7 mouse cellular contexts compared by ENCODE assay signal in genomic region chr11:3149471-3149870, GRCm38 (mm10). TPM values are rescaled to one million over a fixed set of nuclear protein-coding genes. Genes with fewer than 3 reads are reported as not detected.
DNase-seq lines count a peak whose midpoint lies in the region; ATAC-seq and TF ChIP-seq lines count a peak whose summit lies in the region.
"Not testable (repeated sequence)": the region's sequence is repeated elsewhere in the genome, so short reads cannot be mapped to it uniquely, and the experiment has no call there.

No protein-coding gene starts in this region.

- not testable (repeated sequence) for TF ChIP-seq CTCF in heart, postnatal 0 days (IDR thresholded peaks at IDR 0.05; ENCODE audit: low read depth); liver, postnatal 0 days (IDR thresholded peaks at IDR 0.05; ENCODE audit: low read depth); lung, postnatal 0 days (IDR thresholded peaks at IDR 0.05)

- H3K4me1 ChIP-seq in heart, embryonic 10.5 days; heart, postnatal 0 days (ENCODE audit: control insufficient read depth, insufficient read depth); liver, postnatal 0 days (ENCODE audit: insufficient read depth); lung, postnatal 0 days (ENCODE audit: insufficient read depth, low read depth, low read length); stomach, embryonic 16.5 days (ENCODE audit: control insufficient read depth, insufficient read depth, low read length): not testable (repeated sequence)

- peaks cover 16% of the 10 kb centered on the region for H3K9me3 ChIP-seq in heart, embryonic 10.5 days
- H3K9me3 ChIP-seq in heart, postnatal 0 days (replicated peaks; ENCODE audit: control insufficient read depth, low read length); liver, postnatal 0 days (ENCODE audit: low read length); lung, postnatal 0 days (ENCODE audit: low read length); stomach, embryonic 16.5 days (replicated peaks; ENCODE audit: control insufficient read depth, low read length): not testable (repeated sequence)

- not testable (repeated sequence) for H3K27me3 ChIP-seq in heart, embryonic 10.5 days (ENCODE audit: insufficient read depth, poor library complexity, severe bottlenecking); heart, postnatal 0 days (ENCODE audit: control insufficient read depth, insufficient read depth, low read length); liver, postnatal 0 days (ENCODE audit: insufficient read depth, low read length); lung, postnatal 0 days (replicated peaks; ENCODE audit: insufficient read depth, low read length); stomach, embryonic 16.5 days (ENCODE audit: control insufficient read depth, insufficient read depth, low read length)

- not testable (repeated sequence) for H3K27ac ChIP-seq in heart, embryonic 10.5 days; liver, postnatal 0 days (ENCODE audit: low read depth); lung, postnatal 0 days (ENCODE audit: low read length); stomach, embryonic 16.5 days (ENCODE audit: low read length)
- H3K27ac ChIP-seq in heart, postnatal 0 days (ENCODE audit: low read depth) = peak overlapping the region; percentile 74

- H3K36me3 ChIP-seq in heart, embryonic 10.5 days = peaks cover 16% of the 10 kb centered on the region
- H3K36me3 ChIP-seq in heart, postnatal 0 days (replicated peaks; ENCODE audit: control insufficient read depth, insufficient read depth, low read length); liver, postnatal 0 days (replicated peaks; ENCODE audit: insufficient read depth, low read length); lung, postnatal 0 days (ENCODE audit: insufficient read depth, low read length); stomach, embryonic 16.5 days (ENCODE audit: control insufficient read depth, insufficient read depth, low read length): not testable (repeated sequence)

- not testable (repeated sequence) for TF ChIP-seq EP300 in heart, postnatal 0 days (IDR thresholded peaks at IDR 0.05; ENCODE audit: low read depth); liver, postnatal 0 days (IDR thresholded peaks at IDR 0.05; ENCODE audit: low read depth); lung, postnatal 0 days (IDR thresholded peaks at IDR 0.05)

- ATAC-seq in heart, postnatal 0 days (ENCODE audit: insufficient read depth, low read depth) = not testable (repeated sequence)
- ATAC-seq in liver, postnatal 0 days = peak; percentile 5; the same call in 1 of the 2 replicates
- peak; percentile 5; the same call in 1 of the 2 replicates for ATAC-seq in lung, postnatal 0 days
- 0 out of 2 replicates have a peak, but pooled peaks have one; percentile 3 for ATAC-seq in monocyte, adult 5-6 weeks (replicated peaks; ENCODE audit: insufficient number of reproducible peaks, low FRiP score, low TSS enrichment, poor library complexity, severe bottlenecking)
- ATAC-seq in stomach, embryonic 16.5 days (ENCODE audit: insufficient read depth, low FRiP score) = peak; percentile 8; the same call in 1 of the 2 replicates

- H3K9ac ChIP-seq in heart, postnatal 0 days (replicated peaks; ENCODE audit: low read depth, low read length); liver, postnatal 0 days (replicated peaks); lung, postnatal 0 days (replicated peaks; ENCODE audit: low read depth); stomach, embryonic 16.5 days (ENCODE audit: low read length): not testable (repeated sequence)

- not testable (repeated sequence) for H3K4me3 ChIP-seq in heart, embryonic 10.5 days; heart, postnatal 0 days (ENCODE audit: low read depth, low read length); liver, postnatal 0 days (ENCODE audit: low read depth, low read length); lung, postnatal 0 days (ENCODE audit: low read depth, low read length); stomach, embryonic 16.5 days (replicated peaks; ENCODE audit: low read length)

- not testable (repeated sequence) for H3K4me2 ChIP-seq in heart, postnatal 0 days (ENCODE audit: low read depth, low read length); liver, postnatal 0 days (ENCODE audit: low read depth, low read length); lung, postnatal 0 days (replicated peaks; ENCODE audit: low read depth, low read length); stomach, embryonic 16.5 days (ENCODE audit: low read depth, low read length)

- 84% methylated on average over 4 of the region's 4 CpGs for WGBS in heart, embryonic 10.5 days
- WGBS in heart, postnatal 0 days = 77% methylated on average over 4 of the region's 4 CpGs
- WGBS in liver, postnatal 0 days (ENCODE audit: insufficient replicate concordance) = 95% methylated on average over 4 of the region's 4 CpGs
- 85% methylated on average over 4 of the region's 4 CpGs for WGBS in lung, postnatal 0 days
- WGBS in stomach, embryonic 16.5 days = 86% methylated on average over 4 of the region's 4 CpGs

- peak; percentile 13 for DNase-seq in heart, embryonic 10.5 days (ENCODE audit: low spot score)
- not testable (repeated sequence) for DNase-seq in heart, postnatal 0 days (ENCODE audit: low spot score); liver, postnatal 0 days; lung, postnatal 0 days (ENCODE audit: low spot score)
- peak; percentile 27 for DNase-seq in kidney, postnatal 10 days

RNA-seq across cellular contexts. Expression of gene Sfi1, which starts 43.8 kb away (rescaled TPM):
- polyA plus RNA-seq in heart, embryonic 10.5 days (2016; fragmentation: Nextera tagmentation; extraction: Ambion mirVana) = 10.3 and 11.7 TPM in 2 replicates
- 7.1 and 13.2 TPM in 2 replicates for total RNA-seq in heart, postnatal 0 days (2014; rRNA removed; ENCODE audit: low replicate concordance)
- 5.3 and 5.4 TPM in 2 replicates for polyA plus RNA-seq in heart, postnatal 0 days (2015; fragmentation: Nextera tagmentation; extraction: Ambion mirVana)
- 2.3 and 3.1 TPM in 2 replicates for polyA plus RNA-seq in liver, postnatal 0 days (2015; fragmentation: Nextera tagmentation; extraction: Ambion mirVana)
- polyA plus RNA-seq in lung, postnatal 0 days (2015; fragmentation: Nextera tagmentation; extraction: Ambion mirVana) = 7.9 and 8.3 TPM in 2 replicates
- total RNA-seq in monocyte, adult 5-6 weeks (2017) = 30.9 to 63.3 TPM (median 32.0 TPM) in 3 replicates
- polyA plus RNA-seq in stomach, embryonic 16.5 days (2015; fragmentation: Nextera tagmentation; extraction: Ambion mirVana) = 14.6 and 15.3 TPM in 2 replicates

RNA-seq across cellular contexts. Expression of gene Eif4enif1, which starts 52.7 kb away (rescaled TPM):
- polyA plus RNA-seq in heart, embryonic 10.5 days (2016; fragmentation: Nextera tagmentation; extraction: Ambion mirVana) = 42.4 and 51.0 TPM in 2 replicates
- total RNA-seq in heart, postnatal 0 days (2014; rRNA removed; ENCODE audit: low replicate concordance) = 34.4 and 58.2 TPM in 2 replicates
- polyA plus RNA-seq in heart, postnatal 0 days (2015; fragmentation: Nextera tagmentation; extraction: Ambion mirVana) = 16.9 and 19.0 TPM in 2 replicates
- polyA plus RNA-seq in liver, postnatal 0 days (2015; fragmentation: Nextera tagmentation; extraction: Ambion mirVana) = 12.6 and 14.9 TPM in 2 replicates
- 17.7 and 19.3 TPM in 2 replicates for polyA plus RNA-seq in lung, postnatal 0 days (2015; fragmentation: Nextera tagmentation; extraction: Ambion mirVana)
- total RNA-seq in monocyte, adult 5-6 weeks (2017) = 63.9 to 84.5 TPM (median 83.3 TPM) in 3 replicates
- polyA plus RNA-seq in stomach, embryonic 16.5 days (2015; fragmentation: Nextera tagmentation; extraction: Ambion mirVana) = 38.4 and 38.9 TPM in 2 replicates
